Mouse (Mus musculus): ENCODE data around the gene Nrxn1. TPM values are rescaled to one million over a fixed set of nuclear protein-coding genes. Genes with fewer than 3 reads are reported as not detected.

Nrxn1 gene
- total RNA-seq, 2 experiments from 2014 or later = 0.91 to 1.2 TPM

GRCm38 (mm10) chr17:90430211-90430610, 662.7 kb downstream of the Nrxn1 start:
- no peak for DNase-seq

DNA sequence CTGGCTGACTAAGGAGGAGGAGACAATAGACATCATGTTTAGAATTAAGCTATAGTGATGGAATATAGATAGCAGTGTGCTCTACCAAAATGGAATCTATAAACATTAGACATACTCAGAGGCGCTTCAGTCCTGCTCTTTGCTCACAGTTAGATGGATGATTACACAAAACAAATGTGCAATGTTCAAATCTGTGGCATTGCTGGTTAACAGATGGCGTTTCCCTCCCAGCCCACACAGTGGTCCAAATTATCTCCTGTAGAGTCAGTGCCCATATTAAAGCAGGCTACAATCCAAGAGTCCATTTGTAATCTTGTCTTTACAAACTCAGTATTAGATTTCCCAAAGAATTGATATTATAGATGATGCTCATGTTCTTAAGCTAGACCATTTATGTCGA, 666.9 kb downstream of the Nrxn1 start:
- DNase-seq = no peak

- no peak for DNase-seq
Observed at GRCm38 (mm10) chr17:90422591-90422990, 670.3 kb downstream of the Nrxn1 start.

DNA sequence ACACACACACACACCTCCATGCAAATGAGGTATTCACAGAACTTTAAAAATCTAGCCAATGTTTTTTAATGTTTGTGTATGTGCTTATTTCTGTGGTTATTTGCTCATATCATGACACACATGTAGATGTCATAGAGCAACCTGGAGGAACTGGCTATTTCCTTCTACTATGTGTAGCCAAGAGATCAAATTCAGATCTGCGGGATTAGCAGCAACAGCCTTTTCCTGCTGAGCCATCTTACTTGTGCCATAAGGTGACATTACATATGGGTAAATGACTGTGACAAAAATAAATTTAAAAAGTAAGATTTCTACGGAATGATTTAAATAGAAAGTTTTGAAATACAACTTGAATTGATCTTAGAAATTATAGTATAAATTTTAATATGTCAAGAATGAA, 672.1 kb downstream of the Nrxn1 start:
- DNase-seq = no peak

- no peak for DNase-seq
Observed at GRCm38 (mm10) chr17:90419615-90420014, 673.3 kb downstream of the Nrxn1 start.

DNA sequence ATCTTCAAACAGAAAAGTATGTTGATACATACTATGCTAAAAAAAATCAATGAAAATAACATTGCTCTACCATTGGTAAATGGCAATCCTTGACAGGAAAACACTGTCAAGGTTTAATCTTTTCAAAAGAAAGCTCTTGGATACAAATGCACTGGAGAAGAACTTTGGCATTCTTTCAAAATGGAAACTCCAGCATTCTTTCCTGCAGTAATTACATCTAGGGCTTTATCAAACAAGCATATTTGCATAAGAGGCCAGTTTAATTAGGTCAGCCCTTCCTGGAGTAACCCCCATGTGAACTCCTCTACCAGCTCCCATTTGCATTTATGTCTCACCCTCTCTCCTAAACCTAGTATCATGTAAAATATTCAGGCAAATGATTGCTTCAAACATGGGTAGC, 696.5 kb downstream of the Nrxn1 start:
- no peak for DNase-seq

DNA sequence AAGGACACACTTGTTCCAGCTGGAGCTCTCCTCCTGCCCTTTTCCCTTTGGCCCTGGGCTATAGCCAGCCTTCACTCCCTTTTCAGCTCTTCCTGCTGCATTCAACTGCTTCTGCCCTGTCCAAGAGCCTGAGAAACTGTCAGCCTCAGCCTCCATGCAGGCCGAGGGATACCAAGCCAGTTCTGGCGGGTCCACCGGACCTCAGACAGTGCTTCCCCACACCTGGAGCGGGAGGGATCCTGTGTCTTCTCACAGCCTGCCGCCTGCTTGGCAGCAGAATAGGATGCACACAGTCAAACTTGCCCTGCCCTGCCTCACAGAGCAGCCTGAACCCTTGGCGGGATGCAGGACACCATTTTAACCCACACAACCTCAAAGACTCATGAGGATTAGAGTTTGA, 698.3 kb downstream of the Nrxn1 start:
- DNase-seq = no peak

DNA sequence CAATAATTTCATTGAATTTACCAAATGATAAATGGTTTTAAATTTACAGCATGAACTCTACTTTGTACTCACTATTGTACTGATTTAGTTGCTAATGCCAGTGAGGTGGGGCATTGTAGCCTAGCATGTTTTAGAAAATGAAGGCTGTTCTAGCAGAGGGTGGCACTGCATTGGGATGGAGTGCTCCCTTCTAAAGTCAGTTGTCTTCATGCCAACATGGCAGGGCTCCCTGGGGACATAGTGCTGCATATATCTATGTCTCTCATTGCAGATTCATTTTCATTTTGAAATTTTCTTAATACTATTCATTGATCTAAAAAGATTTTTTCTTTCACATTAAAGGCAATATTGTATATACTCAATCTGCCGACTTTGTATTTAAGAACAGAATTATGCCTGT, 700.1 kb downstream of the Nrxn1 start:
- no peak for DNase-seq

- DNase-seq = no peak
Observed at GRCm38 (mm10) chr17:90390316-90391212, 702.3 kb downstream of the Nrxn1 start.

DNA sequence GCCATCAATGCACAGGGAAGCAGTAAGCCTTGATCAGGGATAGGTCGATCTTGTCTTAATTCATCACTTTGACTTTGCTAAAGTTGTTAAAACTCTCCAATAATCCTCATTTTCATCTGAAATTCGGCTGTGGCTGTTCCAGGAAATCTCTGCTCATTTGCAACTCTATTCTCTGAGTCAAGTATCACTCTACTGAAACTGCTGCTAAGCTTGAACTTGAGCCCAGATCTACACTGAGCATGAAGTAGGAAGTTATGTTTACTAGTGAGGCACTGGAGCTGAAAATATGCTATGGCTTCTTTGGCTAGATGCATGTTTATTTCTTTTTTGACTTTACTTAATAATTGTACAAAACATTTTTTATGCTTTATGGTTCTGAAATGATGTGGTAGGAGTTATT, 708.0 kb downstream of the Nrxn1 start:
- DNase-seq = no peak

GRCm38 (mm10) chr17:90382496-90383443, 710.1 kb downstream of the Nrxn1 start:
- DNase-seq = no peak

DNA sequence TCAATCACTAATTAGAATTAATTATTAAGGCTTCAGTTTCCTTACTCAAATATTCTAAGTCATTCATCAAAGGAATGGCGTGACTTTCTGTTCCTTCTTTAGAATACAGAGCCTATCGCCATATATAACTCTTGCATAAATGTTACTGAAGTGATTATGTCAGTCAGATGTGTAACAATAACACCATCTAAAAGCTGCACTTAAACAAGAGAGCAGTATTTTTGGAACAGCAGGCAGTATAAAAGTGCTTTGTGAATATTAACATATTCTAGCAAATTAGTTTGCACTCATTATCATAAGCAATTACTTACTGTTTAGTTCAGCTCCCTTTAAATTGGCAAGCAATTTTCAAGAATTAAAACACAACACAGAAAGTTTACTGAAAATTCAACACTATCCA, 716.3 kb downstream of the Nrxn1 start:
- DNase-seq = no peak

- no peak for DNase-seq
Observed at GRCm38 (mm10) chr17:90362169-90362568, 730.7 kb downstream of the Nrxn1 start.

- no peak for DNase-seq
Observed at GRCm38 (mm10) chr17:90349385-90350095, 743.3 kb downstream of the Nrxn1 start.

DNA sequence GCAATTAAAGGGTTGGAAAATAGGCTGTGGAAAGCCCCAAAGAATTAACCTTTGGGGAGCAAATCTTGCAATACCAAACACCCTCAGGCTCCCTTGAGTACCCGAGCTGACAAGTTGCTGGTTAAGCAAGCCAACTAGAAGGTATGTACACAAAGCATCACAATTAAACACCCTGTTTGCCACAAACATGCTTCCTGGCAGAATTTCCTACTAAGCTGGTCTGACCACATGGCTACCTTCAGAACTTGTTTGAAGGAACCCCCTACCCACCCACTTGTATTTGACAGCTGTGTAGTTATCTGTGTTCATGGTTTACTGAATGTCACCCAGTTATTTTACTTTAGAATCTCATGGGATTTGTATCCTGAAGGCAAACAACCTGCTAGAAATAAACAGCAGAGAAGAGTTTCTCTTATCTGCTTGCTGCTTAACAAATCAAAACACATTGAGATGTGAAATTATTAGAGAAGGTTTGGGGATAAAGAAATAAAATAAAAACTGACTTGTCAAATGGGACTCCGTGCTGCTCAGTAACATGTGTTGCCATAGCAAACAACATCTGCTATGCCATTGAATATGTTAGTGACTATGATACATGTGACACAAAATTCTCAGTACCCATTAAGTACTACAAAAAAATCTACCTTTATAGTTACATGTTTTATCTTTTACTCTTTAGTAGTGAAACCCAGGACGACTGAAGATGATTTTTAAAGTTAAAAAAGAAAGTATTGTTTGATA, 746.0 kb downstream of the Nrxn1 start:
- DNase-seq = no peak

- DNase-seq = no peak
Observed at GRCm38 (mm10) chr17:90333445-90333844, 759.4 kb downstream of the Nrxn1 start.

DNA sequence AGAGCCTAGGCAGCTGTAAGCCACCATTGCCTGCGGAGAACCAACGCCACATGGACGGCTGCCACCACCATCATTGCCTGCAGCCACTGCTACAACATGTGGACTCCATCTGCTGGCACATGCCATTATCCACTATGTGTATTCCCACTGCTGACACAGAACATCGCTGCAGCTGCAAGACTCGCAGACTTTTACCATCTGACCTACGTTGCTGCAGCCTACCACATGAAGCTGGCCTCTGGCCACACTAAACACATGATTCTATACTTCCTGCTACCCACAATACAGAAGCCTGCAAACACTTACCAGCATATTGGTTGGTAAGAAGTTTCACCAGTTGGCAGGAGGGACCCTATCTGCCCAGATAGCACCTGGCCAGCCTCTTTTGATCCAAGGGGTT, 769.2 kb downstream of the Nrxn1 start:
- DNase-seq = no peak

DNA sequence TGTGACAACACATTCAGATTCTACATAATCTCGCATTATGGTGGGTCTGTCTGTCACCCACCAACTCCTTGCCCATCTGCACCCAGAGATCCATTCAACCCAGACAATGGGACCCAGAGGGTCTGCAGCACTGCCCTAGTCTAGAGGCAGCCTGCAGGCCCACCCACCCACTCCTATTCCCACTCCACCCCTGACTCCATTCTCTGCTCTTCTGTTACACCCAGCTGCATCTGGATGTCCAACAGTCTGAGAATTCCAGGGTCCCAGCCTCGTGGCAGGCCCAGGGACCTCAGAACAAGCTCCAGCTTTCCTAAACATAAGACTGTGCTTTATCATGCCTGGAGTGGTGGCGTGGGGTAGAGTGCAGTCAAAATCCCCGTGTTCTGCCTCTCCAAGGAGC, 820.6 kb downstream of the Nrxn1 start:
- no peak for DNase-seq

- no peak for DNase-seq
Observed at GRCm38 (mm10) chr17:90271165-90271564, 821.7 kb downstream of the Nrxn1 start.

GRCm38 (mm10) chr17:90269143-90269542, 823.7 kb downstream of the Nrxn1 start:
- no peak for DNase-seq

- DNase-seq = no peak
Observed at GRCm38 (mm10) chr17:90253451-90254131, 839.3 kb downstream of the Nrxn1 start.

All from heart, postnatal 4 days (tissue).